Mouse (Mus musculus): ENCODE measurements around the gene Adamtsl1. TPM values are rescaled to one million over a fixed set of nuclear protein-coding genes. Genes with fewer than 3 reads are reported as not detected.

The Adamtsl1 gene
- total and polyA plus RNA-seq, 3 experiments: 0.05 TPM; not detected in 2

DNA sequence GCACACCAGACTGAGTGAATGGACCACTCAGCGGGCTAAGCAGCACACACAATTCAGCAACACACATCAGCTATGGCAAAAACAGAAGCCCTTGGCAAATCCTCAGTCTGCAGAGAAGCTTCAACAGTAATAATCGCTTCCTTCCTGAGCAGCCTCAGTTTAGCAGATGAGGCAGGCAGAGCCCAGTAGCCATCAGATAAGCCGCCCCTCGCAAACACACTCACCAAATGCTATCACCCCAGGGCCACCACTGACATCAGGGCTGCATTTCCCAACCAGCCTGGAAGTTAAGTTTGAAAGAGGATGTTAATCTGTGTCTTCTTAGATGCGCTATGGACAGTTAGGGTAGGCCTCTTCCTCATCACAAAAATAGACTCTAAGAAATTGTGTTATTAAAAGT lies 913.3 kb downstream of the Adamtsl1 start:
- H3K4me3 ChIP-seq (ENCODE audit: low read depth, low read length): no peak overlapping the region
- no peaks in the 10 kb centered on the region for H3K4me1 ChIP-seq (ENCODE audit: insufficient read depth, low read depth, low read length)
- no peaks in the 10 kb centered on the region; the same call in 1 of the 2 replicates for H3K27me3 ChIP-seq (ENCODE audit: insufficient read depth, low read length)
- DNase-seq (ENCODE audit: low spot score): no peak
- H3K9me3 ChIP-seq (replicated peaks): no peaks in the 10 kb centered on the region
- no peak for ATAC-seq (ENCODE audit: extremely low read depth, insufficient number of reproducible peaks, low FRiP score, poor library complexity, severe bottlenecking)
- no peaks in the 10 kb centered on the region for H3K36me3 ChIP-seq (replicated peaks)
- TF ChIP-seq GATA1 (IDR thresholded peaks at IDR 0.05; ENCODE audit: borderline replicate concordance, low read length): no peak
- no peak for TF ChIP-seq TAL1 (conservative IDR thresholded peaks at IDR 0.05; ENCODE audit: low read depth, low read length)
- no peak for TF ChIP-seq POLR2AphosphoS5 (IDR thresholded peaks at IDR 0.05; ENCODE audit: insufficient replicate concordance, low read depth, low read length)
- no peak for TF ChIP-seq CTCF (IDR thresholded peaks at IDR 0.05; ENCODE audit: low read depth, low read length)
- TF ChIP-seq GATA2 (IDR thresholded peaks at IDR 0.05; ENCODE audit: borderline replicate concordance, low read depth, low read length): no peak

DNA sequence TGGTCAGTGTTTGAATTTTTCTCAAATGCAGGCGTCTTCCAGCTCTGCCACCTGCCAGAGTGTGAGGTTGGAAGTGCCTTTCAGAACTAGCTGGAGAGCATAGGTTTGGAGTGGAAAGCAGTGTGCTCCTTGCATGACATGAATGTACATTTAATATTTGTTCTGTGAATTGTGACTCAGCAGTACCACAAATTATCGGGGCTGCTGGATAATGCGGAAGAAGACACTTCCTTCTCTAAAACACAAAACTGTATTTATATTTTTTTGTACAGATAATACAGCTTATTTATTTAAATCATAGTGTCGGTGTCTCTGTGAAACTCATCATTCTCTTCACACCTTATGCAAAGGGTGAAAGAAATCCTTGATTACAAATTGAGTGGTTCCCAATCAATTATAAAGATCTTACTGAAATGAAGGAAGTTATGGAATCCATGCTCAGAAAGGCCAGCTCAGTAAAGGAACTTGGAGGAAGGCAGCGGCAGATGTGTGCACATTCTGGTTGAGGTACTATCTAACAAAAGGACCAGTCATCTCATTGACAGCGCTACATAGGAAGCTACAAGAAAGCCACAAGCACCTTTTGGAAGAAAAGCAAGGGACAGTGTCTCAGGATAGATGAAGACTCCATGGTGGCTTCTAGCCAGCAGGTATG lies 914.2 kb downstream of the Adamtsl1 start:
- H3K4me3 ChIP-seq (ENCODE audit: low read depth, low read length): no peak overlapping the region
- no peaks in the 10 kb centered on the region; the same call in 1 of the 2 replicates for H3K27me3 ChIP-seq (ENCODE audit: insufficient read depth, low read length)
- DNase-seq (ENCODE audit: low spot score) (no peak), ATAC-seq (ENCODE audit: extremely low read depth, insufficient number of reproducible peaks, low FRiP score, poor library complexity, severe bottlenecking) (no peak)
- H3K36me3 ChIP-seq (replicated peaks): no peaks in the 10 kb centered on the region
- no peak for TF ChIP-seq GATA1 (IDR thresholded peaks at IDR 0.05; ENCODE audit: borderline replicate concordance, low read length)
- no peak for TF ChIP-seq TAL1 (conservative IDR thresholded peaks at IDR 0.05; ENCODE audit: low read depth, low read length)
- no peak for TF ChIP-seq POLR2AphosphoS5 (IDR thresholded peaks at IDR 0.05; ENCODE audit: insufficient replicate concordance, low read depth, low read length)
- no peak for TF ChIP-seq GATA2 (IDR thresholded peaks at IDR 0.05; ENCODE audit: borderline replicate concordance, low read depth, low read length)
- no peak for TF ChIP-seq CTCF (IDR thresholded peaks at IDR 0.05; ENCODE audit: low read depth, low read length)
- no peaks in the 10 kb centered on the region for H3K4me1 ChIP-seq (ENCODE audit: insufficient read depth, low read depth, low read length)
- no peaks in the 10 kb centered on the region for H3K9me3 ChIP-seq (replicated peaks)

DNA sequence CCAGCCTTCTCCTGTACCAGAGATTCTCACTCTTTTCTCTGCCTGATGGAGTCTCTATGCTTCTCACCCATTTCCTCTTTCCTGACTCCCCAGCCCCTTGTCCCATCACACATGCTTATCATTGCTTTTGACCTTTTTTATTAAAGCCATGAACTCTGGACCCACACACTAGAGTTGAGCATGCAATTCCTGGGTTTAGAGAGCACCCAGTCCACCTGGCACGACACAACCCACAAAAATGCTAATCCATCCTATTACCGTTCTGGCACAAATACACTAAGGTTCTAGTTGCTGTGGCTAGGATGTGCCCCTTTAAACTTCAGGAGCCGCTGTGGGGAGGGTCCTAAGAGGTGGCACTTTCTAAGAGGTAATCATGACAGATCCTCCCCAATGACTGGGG lies 921.7 kb downstream of the Adamtsl1 start:
- no peaks in the 10 kb centered on the region for H3K4me1 ChIP-seq (ENCODE audit: insufficient read depth, low read depth, low read length)
- H3K9me3 ChIP-seq (replicated peaks): no peaks in the 10 kb centered on the region
- H3K27me3 ChIP-seq (ENCODE audit: insufficient read depth, low read length): no peaks in the 10 kb centered on the region
- DNase-seq (ENCODE audit: low spot score) (no peak), ATAC-seq (ENCODE audit: extremely low read depth, insufficient number of reproducible peaks, low FRiP score, poor library complexity, severe bottlenecking) (no peak)
- TF ChIP-seq CTCF (IDR thresholded peaks at IDR 0.05; ENCODE audit: low read depth, low read length) (no peak), GATA2 (IDR thresholded peaks at IDR 0.05; ENCODE audit: borderline replicate concordance, low read depth, low read length) (no peak), POLR2AphosphoS5 (IDR thresholded peaks at IDR 0.05; ENCODE audit: insufficient replicate concordance, low read depth, low read length) (no peak), TAL1 (conservative IDR thresholded peaks at IDR 0.05; ENCODE audit: low read depth, low read length) (no peak), GATA1 (IDR thresholded peaks at IDR 0.05; ENCODE audit: borderline replicate concordance, low read length) (no peak)
- no peak overlapping the region for H3K4me3 ChIP-seq (ENCODE audit: low read depth, low read length)
- no peaks in the 10 kb centered on the region for H3K36me3 ChIP-seq (replicated peaks)

DNA sequence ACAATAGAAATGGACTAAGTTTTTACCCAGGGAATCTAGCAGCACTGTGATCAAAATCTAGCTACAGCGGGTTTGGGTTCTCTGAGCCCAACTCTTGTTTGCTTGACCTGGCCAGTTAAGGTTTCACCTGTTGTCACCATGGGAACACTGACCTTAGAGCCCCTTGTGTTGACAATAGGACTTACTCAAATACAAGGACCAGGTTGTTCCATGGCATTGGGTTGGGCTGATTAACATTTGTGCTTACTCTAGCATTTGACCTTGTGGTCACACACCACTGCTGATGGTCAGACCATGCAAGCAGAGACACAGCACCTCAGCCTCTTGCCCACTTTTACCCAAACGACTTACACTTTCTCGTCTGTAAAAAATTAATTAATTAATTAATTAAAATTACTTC lies 922.4 kb downstream of the Adamtsl1 start:
- DNase-seq (ENCODE audit: low spot score) (no peak), ATAC-seq (ENCODE audit: extremely low read depth, insufficient number of reproducible peaks, low FRiP score, poor library complexity, severe bottlenecking) (no peak)
- Histone ChIP-seq H3K9me3 (replicated peaks) (no peaks in the 10 kb centered on the region), H3K4me1 (ENCODE audit: insufficient read depth, low read depth, low read length) (no peaks in the 10 kb centered on the region), H3K27me3 (ENCODE audit: insufficient read depth, low read length) (no peaks in the 10 kb centered on the region), H3K36me3 (replicated peaks) (no peaks in the 10 kb centered on the region), H3K4me3 (ENCODE audit: low read depth, low read length) (no peak overlapping the region)
- TF ChIP-seq TAL1 (conservative IDR thresholded peaks at IDR 0.05; ENCODE audit: low read depth, low read length) (no peak), POLR2AphosphoS5 (IDR thresholded peaks at IDR 0.05; ENCODE audit: insufficient replicate concordance, low read depth, low read length) (no peak), GATA2 (IDR thresholded peaks at IDR 0.05; ENCODE audit: borderline replicate concordance, low read depth, low read length) (no peak), GATA1 (IDR thresholded peaks at IDR 0.05; ENCODE audit: borderline replicate concordance, low read length) (no peak), CTCF (IDR thresholded peaks at IDR 0.05; ENCODE audit: low read depth, low read length) (no peak)

DNA sequence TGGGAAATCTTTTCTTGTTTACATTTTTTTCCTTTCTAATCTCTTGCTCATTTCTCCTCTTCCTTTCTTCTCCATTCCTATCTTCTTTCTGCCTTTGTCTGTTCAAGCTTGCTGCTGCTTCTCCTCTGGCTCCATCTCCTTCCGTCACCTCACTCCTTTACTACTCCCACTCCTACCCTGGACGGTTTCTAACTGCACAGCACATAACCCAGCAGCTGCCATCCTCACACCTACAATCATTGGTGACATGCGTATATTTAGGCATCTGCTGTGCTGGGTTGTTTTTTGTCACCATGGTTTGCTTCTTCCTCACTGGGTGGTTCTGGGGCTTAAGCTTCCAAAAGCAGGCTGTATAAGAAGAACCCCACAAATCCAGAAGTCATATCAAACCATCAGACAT lies 936.5 kb downstream of the Adamtsl1 start:
- H3K4me3 ChIP-seq (ENCODE audit: low read depth, low read length): no peak overlapping the region
- H3K27me3 ChIP-seq (ENCODE audit: insufficient read depth, low read length): 0 out of 2 replicates have a peak, but pooled peaks cover 2% of the 10 kb centered on the region
- DNase-seq (ENCODE audit: low spot score) (no peak), ATAC-seq (ENCODE audit: extremely low read depth, insufficient number of reproducible peaks, low FRiP score, poor library complexity, severe bottlenecking) (no peak)
- H3K36me3 ChIP-seq (replicated peaks): no peaks in the 10 kb centered on the region
- no peaks in the 10 kb centered on the region for H3K9me3 ChIP-seq (replicated peaks)
- TF ChIP-seq GATA2 (IDR thresholded peaks at IDR 0.05; ENCODE audit: borderline replicate concordance, low read depth, low read length): no peak
- no peak for TF ChIP-seq POLR2AphosphoS5 (IDR thresholded peaks at IDR 0.05; ENCODE audit: insufficient replicate concordance, low read depth, low read length)
- TF ChIP-seq CTCF (IDR thresholded peaks at IDR 0.05; ENCODE audit: low read depth, low read length): no peak
- TF ChIP-seq GATA1 (IDR thresholded peaks at IDR 0.05; ENCODE audit: borderline replicate concordance, low read length): no peak
- no peak for TF ChIP-seq TAL1 (conservative IDR thresholded peaks at IDR 0.05; ENCODE audit: low read depth, low read length)
- H3K4me1 ChIP-seq (ENCODE audit: insufficient read depth, low read depth, low read length): no peaks in the 10 kb centered on the region

DNA sequence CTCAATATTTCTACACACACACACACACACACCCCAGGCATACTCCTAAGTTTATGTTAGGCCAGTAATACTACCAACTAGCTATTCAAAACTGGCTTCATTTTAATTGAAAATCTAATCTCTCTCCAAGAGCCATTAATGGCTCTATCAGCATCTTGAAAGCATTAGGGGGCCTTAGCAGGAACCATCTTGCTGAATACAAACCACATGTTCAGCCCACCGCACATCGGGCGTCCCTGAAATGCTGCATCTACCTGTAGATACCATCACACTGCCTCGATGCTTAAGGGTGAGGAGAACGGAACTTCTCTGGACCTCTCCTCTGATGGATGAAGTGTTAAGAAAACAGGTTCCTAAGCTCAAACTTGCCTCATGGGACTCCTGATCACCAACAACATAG lies 950.8 kb downstream of the Adamtsl1 start:
- TF ChIP-seq TAL1 (conservative IDR thresholded peaks at IDR 0.05; ENCODE audit: low read depth, low read length) (no peak), POLR2AphosphoS5 (IDR thresholded peaks at IDR 0.05; ENCODE audit: insufficient replicate concordance, low read depth, low read length) (no peak), CTCF (IDR thresholded peaks at IDR 0.05; ENCODE audit: low read depth, low read length) (no peak), GATA1 (IDR thresholded peaks at IDR 0.05; ENCODE audit: borderline replicate concordance, low read length) (no peak), GATA2 (IDR thresholded peaks at IDR 0.05; ENCODE audit: borderline replicate concordance, low read depth, low read length) (no peak)
- no peak for DNase-seq (ENCODE audit: low spot score)

More for the DNA sequence above, 950.8 kb downstream of the Adamtsl1 start:
- Histone ChIP-seq H3K36me3 (replicated peaks) (no peaks in the 10 kb centered on the region), H3K9me3 (replicated peaks) (no peaks in the 10 kb centered on the region), H3K4me3 (ENCODE audit: low read depth, low read length) (no peak overlapping the region), H3K27me3 (ENCODE audit: insufficient read depth, low read length) (no peaks in the 10 kb centered on the region), H3K4me1 (ENCODE audit: insufficient read depth, low read depth, low read length) (no peaks in the 10 kb centered on the region)
- no peak for ATAC-seq (ENCODE audit: extremely low read depth, insufficient number of reproducible peaks, low FRiP score, poor library complexity, severe bottlenecking)

Measured in G1E (cell line).